Mouse (Mus musculus) c-Kit-positive CD71-positive TER-119-negative erythroid progenitor cells, embryonic 14.5 days (primary cell): ENCODE measurements at regions not wholly inside any gene's neighbourhood (a gene's known extent, or its start where the extent isn't known, plus 50 kb on each side); places are given as distances from the start of the nearest gene placed in this dataset.
A peak's percentile ranks its signal among the peaks of the same experiment; 100 is the strongest.

Experiments
- DNase-seq: peaks from one replicate; pipeline ENCODE4 v3.0.0-alpha.2; 2013; ENCODE audit warnings: low read depth

GRCm38 (mm10) chr16:19834128-19834527 is 74.1 kb downstream of the B3gnt5 start:
- DNase-seq: no peak

GRCm38 (mm10) chr16:19834750-19835149 is 74.7 kb downstream of the B3gnt5 start:
- DNase-seq: no peak

- DNase-seq: no peak
Observed at GRCm38 (mm10) chr16:19839831-19840230, 79.8 kb downstream of the B3gnt5 start.

GRCm38 (mm10) chr16:19842346-19843025 is 82.5 kb downstream of the B3gnt5 start:
- DNase-seq: no peak

- no peak for DNase-seq
Observed at GRCm38 (mm10) chr16:19843738-19844137, 83.7 kb downstream of the B3gnt5 start.

GRCm38 (mm10) chr16:19848395-19848794 is 88.4 kb downstream of the B3gnt5 start:
- no peak for DNase-seq

GRCm38 (mm10) chr16:19865306-19865705 is 105.3 kb downstream of the B3gnt5 start:
- no peak for DNase-seq

- no peak for DNase-seq
Observed at GRCm38 (mm10) chr16:19865931-19866330, 105.9 kb downstream of the B3gnt5 start.

GRCm38 (mm10) chr16:19869425-19869824 is 109.4 kb downstream of the B3gnt5 start:
- DNase-seq: no peak

GRCm38 (mm10) chr16:19876861-19877554 is 105.8 kb downstream of the Klhl6 start:
- no peak for DNase-seq

GRCm38 (mm10) chr16:19882961-19883360 is 99.9 kb downstream of the Klhl6 start:
- no peak for DNase-seq

GRCm38 (mm10) chr16:19883776-19884513 is 98.9 kb downstream of the Klhl6 start:
- DNase-seq: peak; percentile 20

- no peak for DNase-seq
Observed at GRCm38 (mm10) chr16:19884535-19884934, 98.3 kb downstream of the Klhl6 start.

- DNase-seq: no peak
Observed at GRCm38 (mm10) chr16:19886596-19886995, 96.2 kb downstream of the Klhl6 start.

- no peak for DNase-seq
Observed at GRCm38 (mm10) chr16:19889576-19889975, 93.3 kb downstream of the Klhl6 start.

GRCm38 (mm10) chr16:19891441-19891840 is 91.4 kb downstream of the Klhl6 start:
- no peak for DNase-seq

GRCm38 (mm10) chr16:19894435-19894994 is 88.3 kb downstream of the Klhl6 start:
- DNase-seq: no peak
